Mouse (Mus musculus): ENCODE data around the gene 1810043G02Rik. TPM values are rescaled to one million over a fixed set of nuclear protein-coding genes. Genes with fewer than 3 reads are reported as not detected.
"Not testable (repeated sequence)": the region's sequence is repeated elsewhere in the genome, so short reads cannot be mapped to it uniquely, and the experiment has no call there.

Gene 1810043G02Rik
- polyA plus RNA-seq (2014; fragmentation: Nextera tagmentation; extraction: Ambion mirVana) = 41.0 and 45.3 TPM in 2 replicates

GRCm38 (mm10) chr10:77978351-77979350 is at the start of gene 1810043G02Rik:
Gene 1810043G02Rik (plus strand): TSS chr10:77978524.
- WGBS = 1% methylated on average over 57 of the region's 57 CpGs
- H3K4me1 ChIP-seq (ENCODE audit: control insufficient read depth, insufficient read depth, low read length) = peaks cover 6% of the 10 kb centered on the region
- peak within 1 kb of the TSS; percentile 67 for H3K4me3 ChIP-seq (replicated peaks; ENCODE audit: low read depth, low read length)
- peak within 1 kb of the TSS; percentile 67 for H3K4me2 ChIP-seq (ENCODE audit: low read length)
- peak within 1 kb of the TSS; percentile 78 for H3K9ac ChIP-seq (replicated peaks; ENCODE audit: low read length)
- ATAC-seq (ENCODE audit: low FRiP score, low TSS enrichment) = peak; percentile 98
- H3K9me3 ChIP-seq (ENCODE audit: control insufficient read depth, low read length) = no peaks in the 10 kb centered on the region
- peak within 1 kb of the TSS; percentile 86 for H3K27ac ChIP-seq (replicated peaks; ENCODE audit: low read depth, low read length)
- no peaks in the 10 kb centered on the region for H3K27me3 ChIP-seq (ENCODE audit: control insufficient read depth, insufficient read depth, low read length)
- peak; percentile 99 for DNase-seq
- H3K36me3 ChIP-seq (ENCODE audit: control insufficient read depth, insufficient read depth, low read length) = peaks cover 24% of the 10 kb centered on the region

- WGBS = 89% methylated on average over 2 of the region's 2 CpGs
- no peak overlapping the region for H3K4me2 ChIP-seq (ENCODE audit: low read length)
- H3K36me3 ChIP-seq (ENCODE audit: control insufficient read depth, insufficient read depth, low read length) = no peaks in the 10 kb centered on the region
- no peaks in the 10 kb centered on the region for H3K9me3 ChIP-seq (ENCODE audit: control insufficient read depth, low read length)
- DNase-seq (no peak), ATAC-seq (ENCODE audit: low FRiP score, low TSS enrichment) (no peak)
- H3K27ac ChIP-seq (replicated peaks; ENCODE audit: low read depth, low read length) = no peak overlapping the region
- no peaks in the 10 kb centered on the region for H3K27me3 ChIP-seq (ENCODE audit: control insufficient read depth, insufficient read depth, low read length)
- H3K4me3 ChIP-seq (replicated peaks; ENCODE audit: low read depth, low read length) = no peak overlapping the region
- H3K9ac ChIP-seq (replicated peaks; ENCODE audit: low read length) = no peak overlapping the region
- H3K4me1 ChIP-seq (ENCODE audit: control insufficient read depth, insufficient read depth, low read length) = no peaks in the 10 kb centered on the region
Observed at GRCm38 (mm10) chr10:77939685-77940084, 38.6 kb upstream of the 1810043G02Rik start.

GRCm38 (mm10) chr10:77950468-77950867 is 27.9 kb upstream of the 1810043G02Rik start:
- not testable (repeated sequence) for H3K4me3 ChIP-seq (replicated peaks; ENCODE audit: low read depth, low read length); H3K9me3 ChIP-seq (ENCODE audit: control insufficient read depth, low read length); DNase-seq; H3K36me3 ChIP-seq (ENCODE audit: control insufficient read depth, insufficient read depth, low read length); H3K4me1 ChIP-seq (ENCODE audit: control insufficient read depth, insufficient read depth, low read length); ATAC-seq (ENCODE audit: low FRiP score, low TSS enrichment); H3K9ac ChIP-seq (replicated peaks; ENCODE audit: low read length); H3K27ac ChIP-seq (replicated peaks; ENCODE audit: low read depth, low read length); H3K27me3 ChIP-seq (ENCODE audit: control insufficient read depth, insufficient read depth, low read length); H3K4me2 ChIP-seq (ENCODE audit: low read length)
- WGBS = 90% methylated on average over 9 of the region's 12 CpGs

DNA sequence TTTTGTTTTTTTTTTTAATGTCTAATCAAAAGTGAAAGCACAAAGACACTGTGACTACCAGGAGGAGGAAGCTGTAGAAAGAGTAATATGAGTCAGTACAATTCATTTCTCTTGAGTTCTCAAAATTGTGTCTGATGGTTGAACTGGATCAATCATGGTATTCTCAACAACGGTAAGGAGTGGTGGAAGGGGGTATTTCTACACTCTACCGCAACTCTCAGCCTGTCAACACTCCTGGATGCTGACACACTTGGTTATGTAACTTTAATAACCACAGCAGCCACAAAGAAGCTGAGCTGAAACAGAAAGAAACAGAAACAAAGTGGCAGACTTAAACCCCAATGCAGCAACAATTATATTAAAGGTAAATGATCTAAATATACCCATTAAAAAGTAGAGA is 15.6 kb upstream of the 1810043G02Rik start:
- H3K9me3 ChIP-seq (ENCODE audit: control insufficient read depth, low read length) = no peaks in the 10 kb centered on the region
- H3K27ac ChIP-seq (replicated peaks; ENCODE audit: low read depth, low read length) = no peak overlapping the region
- no peaks in the 10 kb centered on the region for H3K27me3 ChIP-seq (ENCODE audit: control insufficient read depth, insufficient read depth, low read length)
- 93% methylated on average over 2 of the region's 2 CpGs for WGBS
- no peak overlapping the region for H3K9ac ChIP-seq (replicated peaks; ENCODE audit: low read length)
- no peak overlapping the region for H3K4me3 ChIP-seq (replicated peaks; ENCODE audit: low read depth, low read length)
- ATAC-seq (ENCODE audit: low FRiP score, low TSS enrichment) (no peak), DNase-seq (no peak)
- no peak overlapping the region for H3K4me2 ChIP-seq (ENCODE audit: low read length)
- no peaks in the 10 kb centered on the region for H3K4me1 ChIP-seq (ENCODE audit: control insufficient read depth, insufficient read depth, low read length)
- H3K36me3 ChIP-seq (ENCODE audit: control insufficient read depth, insufficient read depth, low read length) = no peaks in the 10 kb centered on the region

DNA sequence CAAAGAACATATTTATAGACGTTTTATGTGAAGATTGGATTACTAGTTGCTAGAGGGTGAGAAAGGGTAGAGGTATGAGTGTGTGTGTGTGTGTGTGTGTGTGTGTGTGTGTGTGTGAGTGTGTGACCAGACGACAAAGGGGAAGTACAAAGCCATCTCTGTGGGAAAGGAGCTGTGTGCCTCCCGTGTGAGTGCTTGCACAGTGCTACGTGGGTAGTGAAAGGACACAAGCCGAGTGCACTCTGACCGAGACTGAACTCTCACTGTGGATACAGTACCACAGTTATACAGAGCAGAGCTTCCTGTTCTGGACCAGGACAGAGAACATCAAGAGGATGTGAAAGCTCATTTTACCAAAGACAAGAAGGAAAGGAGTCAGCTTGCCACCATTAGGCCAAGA is 14.4 kb upstream of the 1810043G02Rik start:
- Histone ChIP-seq H3K4me2 (ENCODE audit: low read length) (no peak overlapping the region), H3K27ac (replicated peaks; ENCODE audit: low read depth, low read length) (no peak overlapping the region), H3K36me3 (ENCODE audit: control insufficient read depth, insufficient read depth, low read length) (no peaks in the 10 kb centered on the region), H3K9ac (replicated peaks; ENCODE audit: low read length) (no peak overlapping the region), H3K4me1 (ENCODE audit: control insufficient read depth, insufficient read depth, low read length) (no peaks in the 10 kb centered on the region), H3K9me3 (ENCODE audit: control insufficient read depth, low read length) (no peaks in the 10 kb centered on the region), H3K27me3 (ENCODE audit: control insufficient read depth, insufficient read depth, low read length) (peaks cover 3% of the 10 kb centered on the region), H3K4me3 (replicated peaks; ENCODE audit: low read depth, low read length) (no peak overlapping the region)
- DNase-seq (no peak), ATAC-seq (ENCODE audit: low FRiP score, low TSS enrichment) (no peak)
- 79% methylated on average over 6 of the region's 6 CpGs for WGBS

- peak; percentile 82 for ATAC-seq (ENCODE audit: low FRiP score, low TSS enrichment)
- no peaks in the 10 kb centered on the region for H3K4me1 ChIP-seq (ENCODE audit: control insufficient read depth, insufficient read depth, low read length)
- 6% methylated on average over 26 of the region's 26 CpGs for WGBS
- H3K9ac ChIP-seq (replicated peaks; ENCODE audit: low read length) = peak overlapping the region; percentile 50
- H3K4me3 ChIP-seq (replicated peaks; ENCODE audit: low read depth, low read length) = peak overlapping the region; percentile 37
- H3K27ac ChIP-seq (replicated peaks; ENCODE audit: low read depth, low read length) = no peak overlapping the region
- H3K9me3 ChIP-seq (ENCODE audit: control insufficient read depth, low read length) = no peaks in the 10 kb centered on the region
- peak overlapping the region; percentile 72 for H3K4me2 ChIP-seq (ENCODE audit: low read length)
- DNase-seq = peak; percentile 85
- peaks cover 3% of the 10 kb centered on the region for H3K27me3 ChIP-seq (ENCODE audit: control insufficient read depth, insufficient read depth, low read length)
- H3K36me3 ChIP-seq (ENCODE audit: control insufficient read depth, insufficient read depth, low read length) = no peaks in the 10 kb centered on the region
Observed at GRCm38 (mm10) chr10:77969274-77969972, 8.9 kb upstream of the 1810043G02Rik start.

DNA sequence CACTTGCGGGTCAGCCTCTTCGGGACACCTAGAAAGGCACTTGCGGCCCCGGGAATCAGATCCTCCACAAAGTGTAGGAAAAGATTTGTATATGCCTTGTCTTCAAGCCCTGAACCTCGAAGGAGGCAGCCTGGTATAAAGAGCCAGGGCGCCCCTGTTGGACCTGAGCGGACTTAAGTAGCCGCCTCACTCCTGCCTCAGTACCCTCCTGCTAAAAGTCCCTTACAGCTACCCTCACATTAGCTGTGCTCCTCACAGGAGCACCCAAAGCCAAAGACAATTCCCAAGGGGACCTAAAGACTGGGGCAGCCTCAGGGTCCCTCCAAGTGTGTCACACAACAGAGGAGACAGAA is 8.4 kb upstream of the 1810043G02Rik start:
- 13% methylated on average over 8 of the region's 8 CpGs for WGBS
- Histone ChIP-seq H3K27me3 (ENCODE audit: control insufficient read depth, insufficient read depth, low read length) (peaks cover 3% of the 10 kb centered on the region), H3K4me3 (replicated peaks; ENCODE audit: low read depth, low read length) (peak overlapping the region; percentile 37), H3K4me1 (ENCODE audit: control insufficient read depth, insufficient read depth, low read length) (no peaks in the 10 kb centered on the region), H3K9me3 (ENCODE audit: control insufficient read depth, low read length) (no peaks in the 10 kb centered on the region), H3K4me2 (ENCODE audit: low read length) (peak overlapping the region; percentile 72), H3K27ac (replicated peaks; ENCODE audit: low read depth, low read length) (no peak overlapping the region), H3K9ac (replicated peaks; ENCODE audit: low read length) (peak overlapping the region; percentile 50), H3K36me3 (ENCODE audit: control insufficient read depth, insufficient read depth, low read length) (no peaks in the 10 kb centered on the region)
- ATAC-seq (ENCODE audit: low FRiP score, low TSS enrichment) (no peak), DNase-seq (no peak)

DNA sequence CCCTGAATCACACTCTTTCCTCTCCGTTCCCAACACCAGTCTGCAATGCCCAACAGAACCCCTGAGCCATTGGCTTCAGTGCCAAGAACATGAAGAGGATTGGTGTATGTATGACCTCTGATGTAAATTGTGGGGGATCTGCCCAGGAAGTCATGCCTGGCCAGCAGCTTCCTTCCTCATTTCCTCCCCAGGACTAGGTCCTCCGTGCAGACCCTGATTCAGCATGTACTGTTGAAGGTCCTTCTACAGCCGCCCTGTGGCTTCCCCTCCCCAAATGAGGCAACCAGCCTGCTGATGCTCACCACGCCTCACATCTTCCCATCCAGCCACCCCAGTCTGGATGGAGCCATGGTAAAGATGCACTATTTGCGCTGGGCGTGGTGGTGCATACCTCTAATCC is 7.8 kb upstream of the 1810043G02Rik start, which contains the start of gene Trpm2:
Gene Trpm2, minus strand, starts transcription at position 83 of the 400 bp plus-strand sequence.
- WGBS = 87% methylated on average over 6 of the region's 6 CpGs

More for the DNA sequence above, 7.8 kb upstream of the 1810043G02Rik start, which contains the start of gene Trpm2:
- H3K36me3 ChIP-seq (ENCODE audit: control insufficient read depth, insufficient read depth, low read length) = no peaks in the 10 kb centered on the region
- no peaks in the 10 kb centered on the region for H3K9me3 ChIP-seq (ENCODE audit: control insufficient read depth, low read length)
- H3K27me3 ChIP-seq (ENCODE audit: control insufficient read depth, insufficient read depth, low read length) = peaks cover 3% of the 10 kb centered on the region
- ATAC-seq (ENCODE audit: low FRiP score, low TSS enrichment) = no peak
- peak within 1 kb of the TSS; percentile 50 for H3K9ac ChIP-seq (replicated peaks; ENCODE audit: low read length)
- peak within 1 kb of the TSS; percentile 37 for H3K4me3 ChIP-seq (replicated peaks; ENCODE audit: low read depth, low read length)
- peak within 1 kb of the TSS; percentile 72 for H3K4me2 ChIP-seq (ENCODE audit: low read length)
- no peak for DNase-seq
- H3K4me1 ChIP-seq (ENCODE audit: control insufficient read depth, insufficient read depth, low read length) = no peaks in the 10 kb centered on the region
- no peak within 1 kb of the TSS for H3K27ac ChIP-seq (replicated peaks; ENCODE audit: low read depth, low read length)
